Mouse (Mus musculus): Measurements from ENCODE around the gene Olfr76. TPM values are rescaled to one million over a fixed set of nuclear protein-coding genes. Genes with fewer than 3 reads are reported as not detected.
"Not testable (repeated sequence)": the region's sequence is repeated elsewhere in the genome, so short reads cannot be mapped to it uniquely, and the experiment has no call there.

The Olfr76 gene
- not detected for total RNA-seq (2021)
- long read RNA-seq, experiment 1: 0 reads
- long read RNA-seq, experiment 2: 0 reads

GRCm38 (mm10) chr19:12123103-12123502 lies at the start of gene Olfr76:
TSS of gene Olfr76 (minus strand) at chr19:12123203.
- DNase-seq: no peak
- intact Hi-C loops (cut with DNase I; ENCODE audit: low total_unique reads): no loop called here

GRCm38 (mm10) chr19:12170062-12170599 lies 47.1 kb upstream of the Olfr76 start, which contains the start of gene Olfr1555-ps1:
TSS of gene Olfr1555-ps1 (minus strand) at chr19:12170112.
- intact Hi-C loops (cut with DNase I; ENCODE audit: low total_unique reads); DNase-seq: not testable (repeated sequence)

- DNase-seq: no peak
- intact Hi-C loops (cut with DNase I; ENCODE audit: low total_unique reads): no loop called here
These were observed 22.4 kb upstream of the Olfr76 start for GRCm38 (mm10) chr19:12145452-12145851.

- no peak for DNase-seq
- intact Hi-C loops (cut with DNase I; ENCODE audit: low total_unique reads): no loop called here
These were observed 20.4 kb upstream of the Olfr76 start for GRCm38 (mm10) chr19:12143356-12143755.

- DNase-seq: no peak
- intact Hi-C loops (cut with DNase I; ENCODE audit: low total_unique reads): no loop called here
These were observed 11.3 kb upstream of the Olfr76 start for GRCm38 (mm10) chr19:12134289-12134688.

- intact Hi-C loops (cut with DNase I; ENCODE audit: low total_unique reads): no loop called here
- no peak for DNase-seq
These were observed 6.5 kb downstream of the Olfr76 start for GRCm38 (mm10) chr19:12116464-12116863.

- DNase-seq: no peak
- intact Hi-C loops (cut with DNase I; ENCODE audit: low total_unique reads): no loop called here
These were observed 7.2 kb downstream of the Olfr76 start, which contains the start of gene Olfr1428 for GRCm38 (mm10) chr19:12115797-12116196. TSS of gene Olfr1428 (minus strand) at chr19:12115897.

GRCm38 (mm10) chr19:12113807-12114206 lies 9.2 kb downstream of the Olfr76 start:
- no peak for DNase-seq
- intact Hi-C loops (cut with DNase I; ENCODE audit: low total_unique reads): no loop called here

GRCm38 (mm10) chr19:12104541-12104940 lies 18.5 kb downstream of the Olfr76 start:
- intact Hi-C loops (cut with DNase I; ENCODE audit: low total_unique reads): no loop called here
- DNase-seq: no peak

- intact Hi-C loops (cut with DNase I; ENCODE audit: low total_unique reads): no loop called here
- DNase-seq: no peak
These were observed 19.8 kb downstream of the Olfr76 start, which contains the start of gene Olfr1427 for GRCm38 (mm10) chr19:12103234-12103633. TSS of gene Olfr1427 (minus strand) at chr19:12103334.

- intact Hi-C loops (cut with DNase I; ENCODE audit: low total_unique reads): no loop called here
- no peak for DNase-seq
These were observed 31.1 kb downstream of the Olfr76 start, which contains the start of gene Olfr1426 for GRCm38 (mm10) chr19:12091913-12092312. TSS of gene Olfr1426 (minus strand) at chr19:12092013.

GRCm38 (mm10) chr19:12077631-12078030 lies 45.4 kb downstream of the Olfr76 start, which contains the start of gene Olfr1425:
TSS of gene Olfr1425 (minus strand) at chr19:12077731.
- intact Hi-C loops (cut with DNase I; ENCODE audit: low total_unique reads); DNase-seq: not testable (repeated sequence)

- DNase-seq; intact Hi-C loops (cut with DNase I; ENCODE audit: low total_unique reads): not testable (repeated sequence)
These were observed 53.5 kb downstream of the Olfr76 start for GRCm38 (mm10) chr19:12069546-12069945.

Other genes with a start within 250 kb of the Olfr76 start
- gene Olfr1419, start 248.1 kb downstream of the Olfr76 start, total RNA-seq (2021): not detected
- not detected for gene Olfr1420, start 236.6 kb downstream of the Olfr76 start, total RNA-seq (2021)
- gene Patl1, start 210.8 kb downstream of the Olfr76 start, total RNA-seq (2021): 10 to 100 TPM; 21.0 to 22.8 TPM
- gene Osbp, start 157.3 kb downstream of the Olfr76 start, total RNA-seq (2021): 10 to 100 TPM; 70.8 to 71.5 TPM
- not detected for gene Olfr1423, start 81.9 kb downstream of the Olfr76 start, total RNA-seq (2021)
- gene Olfr1424, start 60.5 kb downstream of the Olfr76 start, total RNA-seq (2021): not detected
- gene Olfr1425, start 45.5 kb downstream of the Olfr76 start, total RNA-seq (2021): not detected
- not detected for gene Olfr1426, start 31.2 kb downstream of the Olfr76 start, total RNA-seq (2021)
- gene Olfr1427, start 19.9 kb downstream of the Olfr76 start, total RNA-seq (2021): not detected
- gene Olfr1428, start 7.3 kb downstream of the Olfr76 start, total RNA-seq (2021): not detected
- not detected for gene Olfr1555-ps1, start 46.9 kb upstream of the Olfr76 start, total RNA-seq (2021)
- not detected for gene Olfr1431, start 77.4 kb upstream of the Olfr76 start, total RNA-seq (2021)
- not detected for gene Olfr1432, start 109.4 kb upstream of the Olfr76 start, total RNA-seq (2021)
- not detected for gene Olfr262, start 118.5 kb upstream of the Olfr76 start, total RNA-seq (2021)
- gene Olfr235, start 137.8 kb upstream of the Olfr76 start, total RNA-seq (2021): not detected
- not detected for gene Olfr1434, start 156.7 kb upstream of the Olfr76 start, total RNA-seq (2021)
- gene Olfr1436, start 175.9 kb upstream of the Olfr76 start, total RNA-seq (2021): not detected
- gene Olfr1437, start 201.9 kb upstream of the Olfr76 start, total RNA-seq (2021): not detected
- not detected for gene Olfr1438-ps1, start 212.7 kb upstream of the Olfr76 start, total RNA-seq (2021)